Mouse (Mus musculus) CH12.LX (cell line): ENCODE results near the gene Crtc2. TPM values are rescaled to one million over a fixed set of nuclear protein-coding genes. Genes with fewer than 3 reads are reported as not detected.

ENCODE experiments used
- DNase-seq: peaks from one replicate; pipeline ENCODE4 v3.0.0-alpha.2; 2013; ENCODE audit errors: extremely low read depth
- H3K27ac ChIP-seq: 2 replicates; pipeline ENCODE4 v1.5.1; 2012; ENCODE audit warnings: low read depth, mild to moderate bottlenecking, control low read depth, moderate library complexity; ENCODE audit not compliant: insufficient read depth
- H3K27me3 ChIP-seq: replicated peaks from 2 replicates; pipeline ENCODE3; 2012; ENCODE audit warnings: inconsistent platforms
- H3K36me3 ChIP-seq, 2 experiments: replicated peaks in 1 of 2; 2 replicates each; pipeline versions ENCODE3 to v1.6.1; 2012; ENCODE audit warnings: inconsistent platforms in 1 of 2, low read length in 1 of 2, mild to moderate bottlenecking in 1 of 2, mixed read lengths in 1 of 2, moderate library complexity in 1 of 2; ENCODE audit not compliant: control insufficient read depth in 1 of 2, insufficient read depth in 1 of 2
- H3K4me1 ChIP-seq, 2 experiments: 2 replicates each; pipeline ENCODE4 v1.6.1; 2012; ENCODE audit warnings: inconsistent platforms in 1 of 2, moderate library complexity in 1 of 2; ENCODE audit not compliant: insufficient read depth in 2 of 2, control insufficient read depth in 1 of 2
- H3K4me2 ChIP-seq: 2 replicates; pipeline ENCODE4 v1.6.1; 2012; ENCODE audit warnings: low read depth, mild to moderate bottlenecking, control low read depth; ENCODE audit not compliant: poor library complexity, insufficient read depth, severe bottlenecking
- H3K4me3 ChIP-seq, 3 experiments: fragments of 150-350 bp in 1 of 3; sonication (generic) in 1 of 3; replicated peaks in 1 of 3; 2 replicates each; pipeline versions ENCODE3 to v1.5.1; 2011 to 2012; ENCODE audit warnings: low read depth in 2 of 3, low read length in 2 of 3, mild to moderate bottlenecking in 2 of 3, moderate library complexity in 2 of 3, control low read depth in 1 of 3, improper control_type of control experiment in 1 of 3, inconsistent platforms in 1 of 3, mixed read lengths in 1 of 3; ENCODE audit not compliant: poor library complexity in 1 of 3
- H3K79me2 ChIP-seq: replicated peaks from 2 replicates; pipeline ENCODE4 v1.6.1; 2012; ENCODE audit warnings: mild to moderate bottlenecking, moderate library complexity; ENCODE audit not compliant: control insufficient read depth, poor library complexity, insufficient read depth, severe bottlenecking; ENCODE audit errors: extremely low read depth
- H3K9ac ChIP-seq: 2 replicates; pipeline ENCODE4 v1.6.1; 2012; ENCODE audit warnings: low read depth, mild to moderate bottlenecking, control low read depth, moderate library complexity; ENCODE audit not compliant: insufficient read depth
- H3K9me3 ChIP-seq: replicated peaks from 2 replicates; pipeline ENCODE3; 2012; ENCODE audit warnings: low read length, inconsistent platforms, mixed read lengths
- CTCF ChIP-seq, 2 experiments: IDR thresholded peaks in 1 of 2; conservative IDR thresholded peaks in 1 of 2; 2 replicates each; pipeline ENCODE4 v1.5.1; 2011 to 2012; ENCODE audit warnings: low read depth in 2 of 2, low read length in 2 of 2, improper control_type of control experiment in 1 of 2, inconsistent platforms in 1 of 2, mild to moderate bottlenecking in 1 of 2, moderate library complexity in 1 of 2
- IRF4 ChIP-seq: IDR thresholded peaks from 2 replicates; pipeline ENCODE4 v1.6.1; 2014; ENCODE audit warnings: low read depth, mild to moderate bottlenecking, inconsistent platforms, low read length, improper control_type of control experiment
- JUN ChIP-seq: IDR thresholded peaks from 2 replicates; pipeline ENCODE4 v1.6.1; 2011; ENCODE audit warnings: low read depth, mild to moderate bottlenecking, low read length, improper control_type of control experiment, moderate library complexity; ENCODE audit not compliant: insufficient read depth
- JUND ChIP-seq: conservative IDR thresholded peaks from 2 replicates; pipeline ENCODE4 v1.6.1; 2011; ENCODE audit warnings: low read depth, low read length, improper control_type of control experiment
- MAFK ChIP-seq: IDR thresholded peaks from 2 replicates; pipeline ENCODE4 v1.6.1; 2011; ENCODE audit warnings: low read length, improper control_type of control experiment; ENCODE audit not compliant: insufficient replicate concordance
- MAZ ChIP-seq: IDR thresholded peaks from 2 replicates; pipeline ENCODE4 v1.6.1; 2012; ENCODE audit warnings: low read depth, mild to moderate bottlenecking, inconsistent platforms, low read length, improper control_type of control experiment, moderate library complexity
- MEF2A ChIP-seq: IDR thresholded peaks from 2 replicates; pipeline ENCODE4 v1.6.1; 2014; ENCODE audit warnings: low read depth, mild to moderate bottlenecking, inconsistent platforms, low read length, improper control_type of control experiment, borderline replicate concordance
- MXI1 ChIP-seq: IDR thresholded peaks from 2 replicates; pipeline ENCODE4 v1.6.1; 2011; ENCODE audit warnings: mild to moderate bottlenecking, low read depth, low read length, improper control_type of control experiment
- MYC ChIP-seq: IDR thresholded peaks from 2 replicates; pipeline ENCODE4 v1.6.1; 2011; ENCODE audit warnings: low read depth, mild to moderate bottlenecking, improper control_type of control experiment, low read length
- NRF1 ChIP-seq: IDR thresholded peaks from 2 replicates; pipeline ENCODE4 v1.6.1; 2014; ENCODE audit warnings: low read depth, mild to moderate bottlenecking, inconsistent platforms, low read length, improper control_type of control experiment, moderate library complexity
- POLR2AphosphoS2 ChIP-seq: IDR thresholded peaks from 2 replicates; pipeline ENCODE4 v1.6.1; 2011; ENCODE audit warnings: low read depth, low read length, improper control_type of control experiment
- SIN3A ChIP-seq: IDR thresholded peaks from 2 replicates; pipeline ENCODE4 v1.6.1; 2012; ENCODE audit warnings: low read length, improper control_type of control experiment, inconsistent platforms
- SMC3 ChIP-seq: IDR thresholded peaks from 2 replicates; pipeline ENCODE4 v1.6.1; 2011; ENCODE audit warnings: low read depth, low read length, improper control_type of control experiment
- TBP ChIP-seq: conservative IDR thresholded peaks from 2 replicates; pipeline ENCODE4 v1.6.1; 2011; ENCODE audit warnings: low read depth, low read length, improper control_type of control experiment
- USF1 ChIP-seq: IDR thresholded peaks from 2 replicates; pipeline ENCODE4 v1.6.1; 2014; ENCODE audit warnings: low read depth, mild to moderate bottlenecking, inconsistent platforms, low read length, improper control_type of control experiment
- ZC3H11A ChIP-seq: IDR thresholded peaks from 2 replicates; pipeline ENCODE4 v1.6.1; 2012; ENCODE audit warnings: low read depth, mild to moderate bottlenecking, inconsistent platforms, low read length, improper control_type of control experiment
- ZKSCAN1 ChIP-seq: IDR thresholded peaks from 2 replicates; pipeline ENCODE4 v1.6.1; 2012; ENCODE audit warnings: low read depth, inconsistent platforms, low read length, improper control_type of control experiment, borderline replicate concordance
- dilution Hi-C: fragments of 300-500 bp; cut with MboI; formaldehyde crosslinking; loops from 2 replicates; pipeline ENCODE4 v1.14.3; 2020; ENCODE audit warnings: low sequenced_read_pairs; ENCODE audit not compliant: extremely low pct_unique_long_range_greater_than_20kb, extremely low pct_ligation_motif_present
- in situ Hi-C: fragments of 300-500 bp; cut with MboI; formaldehyde crosslinking; loops from 3 replicates; pipeline ENCODE4 v1.14.3; 2019; ENCODE audit warnings: low sequenced_read_pairs, low pct_ligation_motif_present, low pct_unique_long_range_greater_than_20kb, mixed read lengths
- polyA plus RNA-seq: library from polyadenylated mRNA; unstranded; fragments of >175 nt; gene quantifications from 2 replicates; pipeline ENCODE4 v1.2.1, GENCODE M21; 2012; ENCODE audit warnings: low read depth; ENCODE audit not compliant: insufficient read length
- total RNA-seq, 2 experiments: library from RNA; depleted of rRNA; stranded (reverse); fragments of 300-350 nt in 1 of 2; fragments of >200 nt in 1 of 2; gene quantifications; 2 replicates each; pipeline ENCODE4 v1.2.3; 2012 to 2014

The Crtc2 gene
- total and polyA plus RNA-seq, 3 experiments = 6.1 to 69.8 (median 13.5) TPM

GRCm38 (mm10) chr3:90222941-90223340 is 31.0 kb upstream of the Crtc2 start:
- no peak for TF ChIP-seq TBP
- no peak for TF ChIP-seq MAZ
- no peak for TF ChIP-seq NRF1
- no peak for TF ChIP-seq SIN3A
- no peak for TF ChIP-seq IRF4
- TF ChIP-seq MXI1 = no peak
- TF ChIP-seq CTCF (conservative IDR thresholded peaks at IDR 0.05 in 1 of 2, IDR thresholded peaks at IDR 0.05 in 1 of 2; ENCODE audit: low read depth in 2 of 2, low read length in 2 of 2) = no peak
- TF ChIP-seq MYC = no peak
- no peak for TF ChIP-seq USF1
- no peak for TF ChIP-seq SMC3
- no peak for TF ChIP-seq JUND
- TF ChIP-seq ZKSCAN1 = no peak
- TF ChIP-seq ZC3H11A = no peak
- TF ChIP-seq JUN = no peak
- TF ChIP-seq MEF2A = no peak
- TF ChIP-seq MAFK = no peak
- no peak for TF ChIP-seq POLR2AphosphoS2
- no peak for DNase-seq
- no peak overlapping the region for H3K9ac ChIP-seq
- H3K36me3 ChIP-seq = no peaks in the 10 kb centered on the region
- H3K9me3 ChIP-seq = no peaks in the 10 kb centered on the region
- H3K4me2 ChIP-seq = no peak overlapping the region
- no peaks in the 10 kb centered on the region for H3K27me3 ChIP-seq
- dilution Hi-C loops (no loop called here), in situ Hi-C loops (loop anchor here (5.0 kb wide), 1 partner anchor 149 kb away; no protein-coding TSS in a partner anchor)
- H3K27ac ChIP-seq = no peak overlapping the region
- no peak overlapping the region for H3K4me3 ChIP-seq
- peaks cover 10 to 35% of the 10 kb centered on the region in 2 experiments; a peak in 3 of 4 replicates for H3K4me1 ChIP-seq
- no peaks in the 10 kb centered on the region for H3K79me2 ChIP-seq

GRCm38 (mm10) chr3:90224331-90224730 is 29.6 kb upstream of the Crtc2 start:
- Histone ChIP-seq H3K4me3 (no peak overlapping the region), H3K9me3 (peaks cover 6% of the 10 kb centered on the region), H3K36me3 (peaks cover 0 to 2% of the 10 kb centered on the region in 2 experiments), H3K4me2 (no peak overlapping the region), H3K4me1 (peaks cover 10 to 35% of the 10 kb centered on the region in 2 experiments; a peak in 3 of 4 replicates), H3K79me2 (no peaks in the 10 kb centered on the region), H3K27me3 (no peaks in the 10 kb centered on the region), H3K27ac (no peak overlapping the region), H3K9ac (no peak overlapping the region)
- DNase-seq = no peak
- dilution Hi-C loops = no loop called here
- in situ Hi-C loops = loop anchor here (5.0 kb wide), 1 partner anchor 148 kb away; no protein-coding TSS in a partner anchor
- TF ChIP-seq CTCF (conservative IDR thresholded peaks at IDR 0.05 in 1 of 2, IDR thresholded peaks at IDR 0.05 in 1 of 2; ENCODE audit: low read depth in 2 of 2, low read length in 2 of 2) (peak in 1 of 2 experiments; percentile 29; a peak in 2 of 4 replicates), MYC (no peak)
